Mouse (Mus musculus): ENCODE results near the gene Srek1ip1. TPM values are rescaled to one million over a fixed set of nuclear protein-coding genes. Genes with fewer than 3 reads are reported as not detected.

Gene Srek1ip1
- 21.4 TPM for polyA plus RNA-seq (2014; fragmentation: Illumina TruSeq; extraction: RNeasy Lipid Tissue Mini Kit (QIAGEN cat#74804); ENCODE audit: low read depth, low replicate concordance)

DNA sequence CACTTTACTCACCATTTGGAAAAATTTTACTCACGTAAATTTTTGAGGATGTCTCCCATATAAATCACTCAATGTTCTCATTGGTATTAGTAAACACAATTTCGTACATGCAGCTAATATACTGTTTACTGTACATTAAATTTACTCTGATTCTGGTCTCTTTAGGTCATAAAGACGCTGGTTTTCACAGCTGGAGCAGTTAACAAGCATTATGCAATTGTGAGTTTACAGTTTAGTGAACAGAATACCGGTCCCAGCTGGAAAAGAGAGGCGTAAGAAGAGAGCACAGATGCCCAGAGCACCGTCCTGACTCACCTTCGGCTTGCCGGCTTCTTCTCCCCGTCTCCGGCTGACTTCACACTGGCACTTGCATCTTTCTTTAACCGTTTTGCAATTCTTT is at the start of gene Srek1ip1:
Gene Srek1ip1, plus strand, starts transcription at position 301 of the 400 bp plus-strand sequence.

DNA sequence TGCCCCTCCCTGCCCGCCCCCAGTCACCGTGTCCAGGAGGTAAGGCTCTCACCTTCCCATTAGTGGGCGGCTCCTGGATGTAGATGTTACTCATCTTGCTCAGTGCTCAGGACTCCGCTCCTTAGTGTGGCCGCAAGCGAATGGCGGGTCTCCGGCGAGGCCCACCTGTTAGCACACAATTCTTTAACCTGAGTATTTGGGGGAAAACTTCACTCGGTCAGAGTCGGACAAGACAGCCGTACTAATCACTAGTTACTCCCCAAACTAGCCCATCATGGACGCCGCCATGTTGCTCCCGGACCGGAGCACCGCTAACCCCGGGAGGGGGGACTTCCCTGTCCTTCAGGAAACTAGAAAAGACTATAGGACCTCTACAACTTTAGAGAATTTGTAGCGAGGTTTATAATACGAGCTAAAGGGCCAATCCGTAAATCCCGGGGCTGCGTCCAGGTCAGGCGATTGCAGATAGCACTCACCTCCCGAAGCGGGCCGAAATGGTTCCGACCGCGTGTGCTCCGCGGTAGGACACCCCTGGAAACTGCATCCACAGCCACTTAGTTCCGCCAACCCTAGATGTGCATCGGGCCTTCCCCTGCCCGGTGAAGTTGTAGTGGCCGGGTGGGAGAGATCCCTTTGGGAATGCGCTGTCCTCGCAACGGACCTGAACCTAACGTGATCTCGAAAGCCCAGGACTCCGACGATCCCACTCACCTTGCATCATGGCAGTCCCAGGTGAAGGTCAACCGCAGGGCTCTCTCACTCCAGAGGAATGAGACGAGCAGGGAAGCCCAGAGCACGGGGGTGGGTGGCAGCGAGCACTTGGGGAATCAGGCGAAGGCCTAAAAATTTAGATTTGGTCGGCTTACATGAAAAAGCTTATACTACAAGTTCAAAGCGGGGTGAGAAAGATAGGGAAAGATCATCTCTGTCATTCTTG is 24.6 kb downstream of the Srek1ip1 start, which contains the start of gene Cwc27:
Gene Cwc27, minus strand, starts transcription at position 508 of the 937 bp plus-strand sequence.

DNA sequence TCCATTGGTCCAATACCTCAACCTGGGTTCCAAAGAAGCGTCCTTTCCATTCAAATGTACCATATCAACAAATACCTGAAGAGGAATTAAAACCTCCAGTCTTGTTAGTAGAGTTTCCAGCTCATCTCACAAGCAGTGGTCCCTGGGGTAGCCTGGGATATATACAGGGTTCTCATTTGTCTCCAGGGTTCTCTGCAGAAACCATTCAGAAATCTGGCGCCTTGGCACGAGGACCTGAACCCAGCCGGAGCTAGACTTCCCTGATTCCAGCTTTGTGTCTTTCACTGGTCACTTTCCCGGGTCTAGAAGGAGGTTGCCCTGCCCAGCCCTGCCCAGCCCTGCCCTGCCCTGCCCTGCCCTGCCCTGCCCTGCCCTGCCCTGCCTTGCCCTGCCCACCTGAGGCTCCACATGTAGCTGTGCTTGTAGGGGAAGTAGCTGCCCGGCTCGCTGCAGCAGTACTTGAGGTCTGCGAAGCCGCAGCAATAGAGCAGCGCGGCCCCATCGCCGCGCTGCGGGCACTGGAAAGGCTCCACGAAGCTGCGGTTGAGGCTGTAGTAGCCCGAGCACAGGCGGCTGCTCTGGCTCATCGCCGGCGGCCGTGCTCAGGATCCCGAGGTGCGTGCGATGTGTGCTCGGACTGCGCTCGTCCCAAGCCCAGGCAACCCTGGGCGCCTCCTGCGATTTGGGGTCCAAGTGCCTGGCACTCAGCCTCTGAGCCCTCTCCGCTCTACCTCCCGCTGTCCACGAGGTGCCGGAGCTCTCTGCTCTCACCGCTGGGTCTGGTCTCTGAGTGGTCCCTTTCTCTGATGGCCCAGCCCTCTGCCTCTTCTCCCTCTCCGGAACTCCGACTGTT is 71.1 kb downstream of the Srek1ip1 start, which contains the start of gene Shisal2b:
Gene Shisal2b, minus strand, starts transcription at position 767 of the 853 bp plus-strand sequence.

Other genes with a start within 250 kb of the Srek1ip1 start
- gene Cwc27, start 24.7 kb downstream of the Srek1ip1 start, polyA plus RNA-seq (2014; fragmentation: Illumina TruSeq; extraction: RNeasy Lipid Tissue Mini Kit (QIAGEN cat#74804); ENCODE audit: low read depth, low replicate concordance), result 15.1 TPM
- not detected for gene Shisal2b, start 71.4 kb downstream of the Srek1ip1 start, polyA plus RNA-seq (2014; fragmentation: Illumina TruSeq; extraction: RNeasy Lipid Tissue Mini Kit (QIAGEN cat#74804); ENCODE audit: low read depth, low replicate concordance)